Mouse (Mus musculus) bone marrow macrophage, adult 2 months (primary cell): Measurements from ENCODE around the gene Bet1l. TPM values are rescaled to one million over a fixed set of nuclear protein-coding genes. Genes with fewer than 3 reads are reported as not detected.
A peak's percentile ranks its signal among the peaks of the same experiment; 100 is the strongest.

Experiments
- H3K27ac ChIP-seq: 2 replicates; pipeline ENCODE4 v1.5.1; 2012; ENCODE audit warnings: low read depth, low read length; ENCODE audit not compliant: insufficient read depth
- H3K4me1 ChIP-seq: 2 replicates; pipeline ENCODE4 v1.6.1; 2012; ENCODE audit warnings: low read length; ENCODE audit not compliant: control insufficient read depth, insufficient read depth
- H3K4me3 ChIP-seq: 2 replicates; pipeline ENCODE4 v1.5.1; 2012; ENCODE audit warnings: mild to moderate bottlenecking, low read length, moderate library complexity; ENCODE audit not compliant: insufficient read depth
- CTCF ChIP-seq: IDR thresholded peaks from 2 replicates; pipeline ENCODE4 v1.5.1; 2012; ENCODE audit warnings: low read depth, mild to moderate bottlenecking, low read length, moderate library complexity
- POLR2A ChIP-seq: IDR thresholded peaks from 2 replicates; pipeline ENCODE4 v1.6.1; 2012; ENCODE audit warnings: mild to moderate bottlenecking, low read depth, low read length, borderline replicate concordance
- polyA plus RNA-seq: library from polyadenylated mRNA; stranded (reverse); fragments of >200 nt; gene quantifications from 2 replicates; pipeline ENCODE4 v1.2.4, GENCODE M21; 2012; ENCODE audit not compliant: missing spikeins, insufficient read depth, insufficient read length

Gene Bet1l
- polyA plus RNA-seq, 1 experiment, result 29.7 TPM

DNA sequence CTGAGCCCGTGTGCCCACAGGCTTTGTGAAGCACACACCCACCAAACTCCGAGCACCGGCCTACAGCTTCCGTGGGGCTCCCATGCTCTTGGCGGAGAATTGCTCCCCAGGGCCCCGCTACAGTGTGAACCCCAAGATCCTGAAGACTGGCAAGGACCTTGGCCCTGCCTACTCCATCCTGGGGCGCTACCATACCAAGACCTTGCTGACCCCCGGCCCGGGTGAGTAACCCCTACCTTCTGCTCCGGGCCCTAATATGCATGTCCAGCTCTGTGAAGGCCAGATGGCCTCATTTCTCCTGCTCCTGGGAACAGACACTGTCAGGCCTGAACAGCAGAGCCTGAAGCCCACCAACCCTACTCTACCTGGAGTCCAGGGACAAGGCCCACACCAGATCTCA is 8.8 kb downstream of the Bet1l start:
- H3K27ac ChIP-seq, result no peak overlapping the region
- TF ChIP-seq POLR2A (no peak), CTCF (no peak)

DNA sequence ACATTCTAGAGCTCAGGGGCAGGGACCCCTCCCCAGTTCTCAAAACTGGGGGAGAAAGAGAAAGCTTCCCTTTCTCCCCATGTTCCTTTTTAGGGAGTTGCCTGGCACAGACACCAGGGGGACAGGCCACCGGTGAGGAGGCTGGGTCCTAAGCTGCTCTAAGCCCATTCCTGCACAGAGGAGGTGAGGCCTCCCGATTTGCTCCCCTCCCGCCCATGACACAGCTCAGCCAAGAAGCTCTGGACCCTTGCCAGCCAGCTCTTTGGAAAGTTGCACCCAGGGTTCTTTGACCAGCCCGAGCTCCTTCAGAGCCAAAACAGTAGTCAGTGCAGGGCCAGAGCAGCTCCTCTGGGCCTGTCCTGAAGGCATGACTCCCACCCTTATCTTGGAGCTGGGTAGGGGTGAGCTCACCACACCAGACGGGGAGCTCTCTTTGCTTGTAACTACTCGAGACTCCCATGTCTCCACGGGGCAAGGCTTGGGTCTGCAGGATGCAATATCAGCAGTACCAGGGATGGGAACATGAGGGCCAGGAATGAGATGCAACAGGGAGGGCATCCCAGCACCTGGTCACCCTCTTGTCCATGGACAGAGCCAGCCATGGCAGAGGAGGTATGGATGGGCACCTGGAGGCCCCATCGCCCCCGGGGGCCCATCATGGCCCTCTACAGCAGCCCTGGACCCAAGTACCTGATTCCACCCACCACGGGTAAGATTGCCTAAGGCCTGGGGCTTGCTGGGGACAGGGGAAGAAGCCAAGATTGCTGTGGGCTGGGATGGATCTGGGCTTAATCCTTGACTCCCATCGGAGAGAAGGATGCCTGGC is 9.4 kb downstream of the Bet1l start, which contains the start of gene Odf3:
Odf3 (plus strand) TSS at position 51 of the 826 bp plus-strand sequence.
- no peak for TF ChIP-seq CTCF
- TF ChIP-seq POLR2A, result no peak
- Histone ChIP-seq H3K4me3 (no peak within 1 kb of the TSS), H3K4me1 (no peaks in the 10 kb centered on the region), H3K27ac (no peak within 1 kb of the TSS)

More for the DNA sequence above, 8.8 kb downstream of the Bet1l start:
- no peak overlapping the region for H3K4me3 ChIP-seq
- H3K4me1 ChIP-seq, result no peaks in the 10 kb centered on the region

DNA sequence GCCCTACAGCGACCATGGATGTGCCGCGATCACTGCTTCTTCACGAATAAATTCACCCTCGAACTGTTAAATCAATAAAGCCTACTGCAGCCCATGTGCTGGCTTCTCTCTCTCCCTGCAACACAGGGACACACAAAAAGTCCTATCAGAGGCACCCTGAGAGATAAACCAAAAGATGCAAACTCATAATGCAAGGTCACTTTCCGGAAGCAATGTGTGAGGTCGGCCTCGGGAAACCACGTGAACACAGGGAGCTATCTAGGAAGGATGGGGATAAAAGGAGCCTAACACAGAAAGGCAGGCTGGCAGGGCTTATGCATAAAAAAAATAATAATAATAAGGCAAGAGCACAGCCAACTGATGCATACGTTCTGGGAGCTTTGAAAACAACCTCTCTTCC is 10.7 kb downstream of the Bet1l start:
- no peak overlapping the region for H3K27ac ChIP-seq
- TF ChIP-seq CTCF, result no peak
- TF ChIP-seq POLR2A, result no peak
- H3K4me1 ChIP-seq, result no peaks in the 10 kb centered on the region
- H3K4me3 ChIP-seq, result no peak overlapping the region

DNA sequence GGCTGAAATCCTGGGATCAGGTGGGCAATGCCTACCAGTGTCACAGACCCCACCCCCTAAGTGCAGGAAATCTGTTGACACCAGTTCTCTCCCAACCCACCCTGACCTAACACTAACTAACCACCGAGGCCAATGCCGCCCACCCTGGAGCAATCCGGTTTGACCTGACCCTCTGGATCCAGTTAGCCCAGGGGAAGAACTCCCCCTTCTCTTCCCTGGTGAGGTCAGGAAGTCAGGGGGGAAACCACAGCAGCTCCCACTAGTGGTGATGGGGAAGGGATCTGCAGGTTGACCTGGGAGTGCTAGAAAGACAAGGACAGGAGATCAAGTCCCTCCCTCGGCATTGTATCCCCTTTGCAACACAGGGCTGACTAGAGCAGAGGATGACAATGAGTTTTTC is 11.7 kb downstream of the Bet1l start:
- TF ChIP-seq POLR2A, result no peak
- TF ChIP-seq CTCF, result no peak
- H3K4me1 ChIP-seq, result no peaks in the 10 kb centered on the region
- no peak overlapping the region for H3K4me3 ChIP-seq
- H3K27ac ChIP-seq, result no peak overlapping the region

DNA sequence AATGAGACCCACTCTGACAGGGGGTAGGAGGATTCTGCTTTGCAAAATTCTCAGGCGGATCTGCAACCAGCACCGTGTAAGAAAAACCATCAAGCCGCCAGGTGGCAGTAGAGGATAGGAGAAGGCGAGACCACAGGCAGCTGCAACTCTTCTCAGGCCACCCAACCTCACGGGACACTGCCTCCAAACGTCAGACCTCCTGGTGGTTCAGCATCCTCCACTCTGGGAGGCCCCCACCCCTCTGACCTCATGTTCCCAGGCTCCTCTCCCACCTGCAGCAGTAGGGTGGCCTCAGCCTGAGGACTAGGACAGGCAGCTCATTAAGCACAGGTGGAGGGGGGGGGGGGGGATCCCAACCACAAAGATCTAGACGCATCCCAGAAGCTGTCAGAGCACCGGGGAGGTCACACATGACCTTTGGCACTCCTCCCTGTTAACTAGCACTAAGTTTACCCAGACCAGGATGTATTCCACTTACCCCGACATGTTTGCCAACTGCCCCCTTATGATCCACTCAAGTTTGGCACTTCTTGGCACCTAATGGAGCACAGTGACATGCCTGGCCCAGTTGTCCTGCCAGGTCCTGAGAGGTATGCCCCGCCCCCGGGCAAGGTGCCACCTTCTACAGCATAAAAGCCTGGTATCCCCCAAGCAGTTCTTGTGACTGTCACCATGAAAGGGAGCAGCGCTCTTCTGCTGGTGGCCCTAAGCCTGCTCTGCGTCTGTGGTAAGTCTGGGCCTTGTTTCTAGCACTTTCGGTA is 12.3 kb downstream of the Bet1l start, which contains the start of gene Scgb1c1:
Scgb1c1 (plus strand) TSS at position 643 of the 761 bp plus-strand sequence.
- no peak within 1 kb of the TSS for H3K4me3 ChIP-seq
- peak; percentile 75 for TF ChIP-seq CTCF
- TF ChIP-seq POLR2A, result no peak
- no peak within 1 kb of the TSS for H3K27ac ChIP-seq
- no peaks in the 10 kb centered on the region for H3K4me1 ChIP-seq

DNA sequence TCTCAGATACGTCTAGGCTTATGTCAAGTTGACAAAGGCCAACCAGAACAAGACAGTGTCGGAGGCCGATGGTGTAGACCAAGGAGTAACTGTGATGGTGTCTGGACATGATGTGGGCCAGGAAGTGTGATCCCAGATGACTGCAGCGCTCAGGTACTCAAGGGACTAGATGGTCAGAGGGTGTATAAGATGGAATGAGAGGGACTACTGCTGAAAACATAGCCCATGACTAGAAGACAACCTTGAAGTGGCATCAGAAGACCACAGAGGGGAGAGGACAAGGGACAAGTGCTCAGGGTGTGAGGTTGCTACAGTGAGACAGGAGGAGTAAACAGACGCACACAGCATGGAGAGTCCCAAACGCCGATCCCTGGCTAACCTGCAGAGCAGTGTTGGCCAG is 13.6 kb downstream of the Bet1l start:
- TF ChIP-seq POLR2A, result no peak
- no peak for TF ChIP-seq CTCF
- no peaks in the 10 kb centered on the region for H3K4me1 ChIP-seq
- H3K27ac ChIP-seq, result no peak overlapping the region
- H3K4me3 ChIP-seq, result no peak overlapping the region

DNA sequence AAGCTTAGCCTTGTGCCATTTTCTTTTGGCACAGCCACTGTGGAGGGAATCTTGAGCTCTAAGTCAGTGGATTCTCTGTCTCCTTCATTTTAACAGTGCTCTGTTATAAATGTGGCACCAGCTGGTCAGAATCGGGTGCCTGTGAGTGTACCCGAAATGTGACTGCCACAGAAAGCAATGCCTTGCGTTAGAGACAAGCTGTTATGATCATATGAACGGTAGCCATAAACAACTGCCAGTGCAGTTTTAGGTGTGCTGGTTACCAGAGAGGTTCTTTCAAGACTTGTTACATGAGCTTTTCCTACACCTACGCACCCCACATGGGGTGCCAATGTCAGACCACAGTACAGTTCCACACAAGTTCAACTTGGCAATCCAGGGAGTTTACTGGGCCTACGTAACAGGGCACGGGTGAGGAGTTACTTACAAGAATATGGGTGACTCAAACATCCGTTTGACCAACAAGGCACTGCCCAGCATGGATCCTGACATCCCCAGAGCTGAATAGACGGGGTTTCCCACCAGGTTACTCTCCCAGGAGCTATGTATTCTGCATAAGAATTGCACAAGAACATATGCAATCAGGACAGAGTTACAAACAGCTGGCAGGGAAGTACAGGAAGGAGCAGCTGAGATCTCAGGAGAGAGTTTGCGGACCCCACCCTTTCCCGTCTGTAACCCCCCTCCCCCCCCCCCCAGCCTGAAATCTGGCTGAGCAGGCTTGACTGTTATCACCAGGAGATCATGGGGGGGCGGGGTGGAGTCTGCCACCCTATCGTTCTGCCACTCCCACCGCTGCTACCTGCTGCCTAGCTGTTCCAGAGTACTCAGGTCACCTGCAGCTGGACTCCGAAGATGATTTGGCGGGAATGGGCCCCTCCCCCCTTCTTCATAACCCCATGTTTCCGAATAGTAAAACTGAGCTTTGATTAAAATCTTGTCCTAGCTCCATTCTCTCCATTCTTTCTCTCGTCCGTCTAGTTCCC is 16.3 kb downstream of the Bet1l start:
- no peak overlapping the region for H3K27ac ChIP-seq
- H3K4me3 ChIP-seq, result no peak overlapping the region
- no peaks in the 10 kb centered on the region for H3K4me1 ChIP-seq
- TF ChIP-seq CTCF (no peak), POLR2A (no peak)

DNA sequence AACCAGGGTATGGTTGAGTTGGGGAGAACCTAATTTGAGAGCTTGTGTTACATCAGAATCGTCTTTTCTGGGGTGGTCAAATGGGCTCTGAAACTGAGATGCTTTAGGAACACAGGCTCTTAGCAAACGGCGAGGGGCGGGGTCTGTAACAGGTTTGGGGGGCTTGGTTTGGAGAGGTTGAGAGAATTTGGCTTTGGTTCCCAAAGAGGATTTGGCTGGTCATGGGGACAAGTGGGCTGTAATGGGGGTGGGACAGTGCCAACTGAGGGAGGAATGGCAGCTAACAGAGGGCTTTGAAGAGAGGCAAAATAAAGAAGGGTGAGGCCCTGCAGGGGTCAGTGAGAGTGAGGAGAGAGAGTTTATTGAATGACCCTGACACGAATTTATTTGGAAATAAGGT is 17.8 kb downstream of the Bet1l start:
- TF ChIP-seq CTCF (no peak), POLR2A (no peak)
- Histone ChIP-seq H3K27ac (no peak overlapping the region), H3K4me3 (no peak overlapping the region), H3K4me1 (no peaks in the 10 kb centered on the region)
